In the genomic region with DNA sequence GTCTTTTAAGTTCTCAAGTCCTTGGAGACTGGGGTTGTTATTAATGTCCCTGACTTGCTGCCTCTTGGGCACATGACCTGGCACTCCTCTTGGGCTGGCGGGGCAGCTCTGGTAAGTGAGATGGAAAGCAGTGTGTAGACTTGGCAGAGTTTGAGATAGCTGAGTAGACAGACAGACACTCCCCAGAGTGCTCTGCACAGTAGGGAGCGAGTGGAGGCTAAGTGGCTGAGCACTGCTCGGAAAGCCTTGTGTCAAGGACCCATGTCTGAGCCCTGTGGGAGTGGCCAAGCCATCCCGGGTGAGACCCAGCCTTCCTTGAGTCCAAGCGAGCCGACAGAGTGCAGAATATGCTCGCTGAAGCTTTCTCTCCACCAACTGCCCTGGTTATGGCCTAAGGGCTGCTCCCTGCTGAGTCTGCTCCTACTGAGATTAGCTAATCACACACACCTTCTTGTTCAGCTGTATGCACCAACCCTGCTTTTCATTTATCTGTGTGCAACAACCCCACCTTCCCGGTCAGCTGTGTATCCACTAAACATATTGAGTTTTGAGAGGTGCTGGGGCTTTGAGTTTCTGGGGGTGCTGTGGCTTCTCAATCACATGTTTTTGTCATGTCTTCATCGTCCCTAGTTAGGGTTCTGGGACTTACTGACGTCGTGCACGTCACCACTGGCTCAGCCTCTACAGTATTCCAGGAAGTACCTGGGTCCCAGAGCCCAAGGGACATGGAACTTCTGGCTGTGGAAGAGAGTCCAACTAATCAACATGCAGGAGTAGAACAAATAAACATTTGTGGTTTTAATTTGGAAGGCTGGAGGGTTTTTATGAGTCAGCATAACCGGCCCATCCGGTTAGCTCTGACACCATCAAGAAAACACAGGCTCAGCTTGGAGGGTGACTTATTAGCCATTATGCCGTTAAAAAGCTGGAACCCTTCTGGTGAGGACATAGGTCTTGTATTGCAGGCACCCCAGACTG, we compare ENCODE assay signal across 8 mouse cellular contexts. TPM values are rescaled to one million over a fixed set of nuclear protein-coding genes. Genes with fewer than 3 reads are reported as not detected.
DNase-seq lines count a peak whose midpoint lies in the region; ATAC-seq and TF ChIP-seq lines count a peak whose summit lies in the region.

No protein-coding gene starts in this region.

- H3K4me2 ChIP-seq in hindbrain, embryonic 14.5 days (replicated peaks) = no peak overlapping the region
- no peak overlapping the region for H3K4me2 ChIP-seq in forebrain, embryonic 14.5 days (ENCODE audit: low read length)

- H3K9ac ChIP-seq in hindbrain, embryonic 14.5 days = no peak overlapping the region
- no peak overlapping the region for H3K9ac ChIP-seq in forebrain, embryonic 14.5 days (ENCODE audit: low read length)

- H3K9me3 ChIP-seq in hindbrain, embryonic 14.5 days (ENCODE audit: control insufficient read depth, low read length) = no peaks in the 10 kb centered on the region
- no peaks in the 10 kb centered on the region for H3K9me3 ChIP-seq in forebrain, embryonic 14.5 days (replicated peaks; ENCODE audit: control insufficient read depth, low read length)

- intact Hi-C loops in heart, postnatal 14 days (cut with DNase I) = no loop called here

- no peak for TF ChIP-seq POLR2A in kidney, adult 2 months (IDR thresholded peaks at IDR 0.05; ENCODE audit: low read depth, low read length)

- H3K27me3 ChIP-seq in kidney, adult 2 months (replicated peaks; ENCODE audit: control insufficient read depth, insufficient read depth, low read length) = no peaks in the 10 kb centered on the region
- H3K27me3 ChIP-seq in hindbrain, embryonic 14.5 days (ENCODE audit: control insufficient read depth, insufficient read depth, low read length) = no peaks in the 10 kb centered on the region
- H3K27me3 ChIP-seq in forebrain, embryonic 14.5 days (replicated peaks; ENCODE audit: control insufficient read depth, insufficient read depth, low read length) = no peaks in the 10 kb centered on the region

- H3K4me1 ChIP-seq in brown adipose tissue, adult 24 weeks (ENCODE audit: control insufficient read depth, insufficient read depth, insufficient read length, low read length) = peaks cover 19% of the 10 kb centered on the region
- peaks cover 38% of the 10 kb centered on the region for H3K4me1 ChIP-seq in kidney, adult 2 months (ENCODE audit: control insufficient read depth, insufficient read depth, low read length)
- H3K4me1 ChIP-seq in hindbrain, embryonic 14.5 days (replicated peaks; ENCODE audit: control insufficient read depth, insufficient read depth, low read length) = no peaks in the 10 kb centered on the region
- H3K4me1 ChIP-seq in forebrain, embryonic 14.5 days (ENCODE audit: control insufficient read depth, insufficient read depth, low read length) = no peaks in the 10 kb centered on the region

- no peak overlapping the region for H3K4me3 ChIP-seq in brown adipose tissue, adult 24 weeks (ENCODE audit: insufficient read depth, low read depth, low read length)
- no peak overlapping the region for H3K4me3 ChIP-seq in kidney, adult 2 months (ENCODE audit: insufficient read depth, low read depth, low read length)
- no peak overlapping the region for H3K4me3 ChIP-seq in hindbrain, embryonic 14.5 days (replicated peaks; ENCODE audit: low read length)
- no peak overlapping the region for H3K4me3 ChIP-seq in forebrain, embryonic 14.5 days (ENCODE audit: low read depth, low read length)

- ATAC-seq in hindbrain, embryonic 14.5 days (ENCODE audit: low FRiP score) = no peak
- no peak for ATAC-seq in forebrain, embryonic 14.5 days

- H3K27ac ChIP-seq in brown adipose tissue, adult 24 weeks (replicated peaks; ENCODE audit: low read depth, low read length) = peak overlapping the region; percentile 55; the same call in 1 of the 2 replicates
- peak overlapping the region; percentile 95 for H3K27ac ChIP-seq in kidney, adult 2 months (ENCODE audit: insufficient read depth, low read depth, low read length)
- H3K27ac ChIP-seq in hindbrain, embryonic 14.5 days = no peak overlapping the region
- H3K27ac ChIP-seq in forebrain, embryonic 14.5 days (ENCODE audit: low read depth, low read length) = no peak overlapping the region

- TF ChIP-seq CTCF in kidney, adult 2 months (conservative IDR thresholded peaks at IDR 0.05; ENCODE audit: insufficient read depth, insufficient read length, low read depth, low read length) = no peak

- peak; percentile 58 to 69 for DNase-seq in heart, adult 18-20 months
- no peak for DNase-seq in heart, postnatal 14 days
- peak; percentile 89 for DNase-seq in kidney, adult 2 months
- DNase-seq in lung, postnatal 25 days (ENCODE audit: low spot score) = peak; percentile 57
- no peak for DNase-seq in cerebellum, adult 11-12 months
- DNase-seq in hindbrain, embryonic 14.5 days (ENCODE audit: low spot score) = no peak
- DNase-seq in forebrain, embryonic 14.5 days (ENCODE audit: low spot score) = no peak

- 33% methylated on average over 15 of the region's 15 CpGs for WGBS in kidney, adult 2 months
- WGBS in hindbrain, embryonic 14.5 days = 72% methylated on average over 15 of the region's 15 CpGs
- 71% methylated on average over 15 of the region's 15 CpGs for WGBS in forebrain, embryonic 14.5 days

- no peaks in the 10 kb centered on the region for H3K36me3 ChIP-seq in kidney, adult 2 months (ENCODE audit: control insufficient read depth, insufficient read depth, low read length)
- H3K36me3 ChIP-seq in hindbrain, embryonic 14.5 days (replicated peaks; ENCODE audit: control insufficient read depth, insufficient read depth) = no peaks in the 10 kb centered on the region
- H3K36me3 ChIP-seq in forebrain, embryonic 14.5 days (ENCODE audit: control insufficient read depth, insufficient read depth, low read length) = no peaks in the 10 kb centered on the region

RNA-seq across cellular contexts. Expression of gene Cx3cl1, which starts 16.0 kb away (rescaled TPM):
- total RNA-seq in heart, adult 18-20 months (2021) = 1 to 10 TPM; 5.7 to 6.1 TPM
- total RNA-seq in heart, postnatal 14 days (2021) = 1 to 10 TPM; 2.8 to 3.2 TPM
- polyA plus RNA-seq in brown adipose tissue, adult 24 weeks (2012; ENCODE audit: insufficient read depth, insufficient read length, missing spikeins) = 1.7 and 2.2 TPM in 2 replicates
- 148 and 169 TPM in 2 replicates for polyA plus RNA-seq in kidney, adult 2 months (2012; rRNA removed)
- polyA plus RNA-seq in hindbrain, embryonic 14.5 days (2014; fragmentation: Nextera tagmentation; extraction: Ambion mirVana) = 32.6 and 42.0 TPM in 2 replicates
- polyA plus RNA-seq in forebrain, embryonic 14.5 days (2014; fragmentation: Nextera tagmentation; extraction: Ambion mirVana) = 11.2 and 18.4 TPM in 2 replicates

RNA-seq across cellular contexts. Expression of gene Ccl17, which starts 22.4 kb away (rescaled TPM):
- total RNA-seq in heart, adult 18-20 months (2021) = 1 to 10 TPM in 1 of 2 experiments, not detected in 1; 1.5 TPM
- total RNA-seq in heart, postnatal 14 days (2021) = not detected
- not detected in 2 replicates for polyA plus RNA-seq in brown adipose tissue, adult 24 weeks (2012; ENCODE audit: insufficient read depth, insufficient read length, missing spikeins)
- polyA plus RNA-seq in kidney, adult 2 months (2012; rRNA removed) = 0.64 and 1.0 TPM in 2 replicates
- 0.46 and 1.3 TPM in 2 replicates for polyA plus RNA-seq in hindbrain, embryonic 14.5 days (2014; fragmentation: Nextera tagmentation; extraction: Ambion mirVana)
- polyA plus RNA-seq in forebrain, embryonic 14.5 days (2014; fragmentation: Nextera tagmentation; extraction: Ambion mirVana) = 0.63 TPM in 1 of 2 replicates, not detected in the other

RNA-seq across cellular contexts. Expression of gene Ccl22, which starts 42.4 kb away (rescaled TPM):
- 1 to 10 TPM in 1 of 2 experiments, not detected in 1; 1.3 TPM for total RNA-seq in heart, adult 18-20 months (2021)
- under 1 TPM in 1 of 2 experiments, not detected in 1; 0.90 TPM for total RNA-seq in heart, postnatal 14 days (2021)
- polyA plus RNA-seq in brown adipose tissue, adult 24 weeks (2012; ENCODE audit: insufficient read depth, insufficient read length, missing spikeins) = not detected in 2 replicates
- polyA plus RNA-seq in kidney, adult 2 months (2012; rRNA removed) = 0.87 and 3.7 TPM in 2 replicates
- polyA plus RNA-seq in hindbrain, embryonic 14.5 days (2014; fragmentation: Nextera tagmentation; extraction: Ambion mirVana) = not detected in 2 replicates
- not detected in 2 replicates for polyA plus RNA-seq in forebrain, embryonic 14.5 days (2014; fragmentation: Nextera tagmentation; extraction: Ambion mirVana)

RNA-seq across cellular contexts. Expression of gene Coq9, which starts 50.3 kb away (rescaled TPM):
- total RNA-seq in heart, adult 18-20 months (2021) = 100 to 1,000 TPM; 627 to 660 TPM
- total RNA-seq in heart, postnatal 14 days (2021) = 100 to 1,000 TPM; 400 to 427 TPM
- 313 and 387 TPM in 2 replicates for polyA plus RNA-seq in brown adipose tissue, adult 24 weeks (2012; ENCODE audit: insufficient read depth, insufficient read length, missing spikeins)
- polyA plus RNA-seq in kidney, adult 2 months (2012; rRNA removed) = 378 and 521 TPM in 2 replicates
- 59.1 and 59.8 TPM in 2 replicates for polyA plus RNA-seq in hindbrain, embryonic 14.5 days (2014; fragmentation: Nextera tagmentation; extraction: Ambion mirVana)
- polyA plus RNA-seq in forebrain, embryonic 14.5 days (2014; fragmentation: Nextera tagmentation; extraction: Ambion mirVana) = 63.1 TPM in 2 replicates

RNA-seq across cellular contexts. Expression of gene Ciapin1, which starts 50.3 kb away (rescaled TPM):
- 10 to 100 TPM; 66.6 to 74.8 TPM for total RNA-seq in heart, adult 18-20 months (2021)
- 10 to 100 TPM; 76.8 to 92.4 TPM for total RNA-seq in heart, postnatal 14 days (2021)
- 61.4 and 80.8 TPM in 2 replicates for polyA plus RNA-seq in brown adipose tissue, adult 24 weeks (2012; ENCODE audit: insufficient read depth, insufficient read length, missing spikeins)
- 55.8 and 71.2 TPM in 2 replicates for polyA plus RNA-seq in kidney, adult 2 months (2012; rRNA removed)
- 151 and 171 TPM in 2 replicates for polyA plus RNA-seq in hindbrain, embryonic 14.5 days (2014; fragmentation: Nextera tagmentation; extraction: Ambion mirVana)
- polyA plus RNA-seq in forebrain, embryonic 14.5 days (2014; fragmentation: Nextera tagmentation; extraction: Ambion mirVana) = 124 and 147 TPM in 2 replicates

Comparison
In these comparisons a context has a peak if more than half of its experiments do, and no peak if none do; other contexts are left out.
1. DNase-seq: peak in heart, adult 18-20 months (2 of 2), kidney, adult 2 months (single experiment) and lung, postnatal 25 days (single experiment); none in heart, postnatal 14 days (0 of 2), cerebellum, adult 11-12 months (single experiment), hindbrain, embryonic 14.5 days (single experiment) and forebrain, embryonic 14.5 days (single experiment).
2. H3K27ac ChIP-seq: peak in brown adipose tissue, adult 24 weeks (single experiment) and kidney, adult 2 months (single experiment); none in hindbrain, embryonic 14.5 days (single experiment) and forebrain, embryonic 14.5 days (single experiment).